Mouse (Mus musculus) G1E-ER4 (cell line): Measurements from ENCODE around the gene Vav1. TPM values are rescaled to one million over a fixed set of nuclear protein-coding genes. Genes with fewer than 3 reads are reported as not detected.

Source experiments
- GATA1 ChIP-seq: IDR thresholded peaks from one replicate; pipeline ENCODE4 v1.8.0; 2012; ENCODE audit warnings: low read length, inconsistent platforms
- polyA plus RNA-seq: library from polyadenylated mRNA; stranded (reverse); fragments of >175 nt; gene quantifications from 2 replicates; pipeline ENCODE4 v1.2.3, GENCODE M21; 2012

Gene Vav1
- polyA plus RNA-seq, 1 experiment, result 39.8 TPM

- no peak for TF ChIP-seq GATA1
These were observed 65.3 kb downstream of the Vav1 start for GRCm38 (mm10) chr17:57344029-57344707.

- TF ChIP-seq GATA1, result no peak
These were observed 68.1 kb downstream of the Vav1 start for GRCm38 (mm10) chr17:57347017-57347416.

- TF ChIP-seq GATA1, result no peak
These were observed 68.9 kb downstream of the Vav1 start for GRCm38 (mm10) chr17:57347781-57348180.

GRCm38 (mm10) chr17:57349067-57349466 is 70.2 kb downstream of the Vav1 start:
- no peak for TF ChIP-seq GATA1

- TF ChIP-seq GATA1, result no peak
These were observed 71.3 kb downstream of the Vav1 start for GRCm38 (mm10) chr17:57350212-57350611.

GRCm38 (mm10) chr17:57351107-57351506 is 72.2 kb downstream of the Vav1 start:
- TF ChIP-seq GATA1, result no peak

GRCm38 (mm10) chr17:57358441-57358840 is 79.5 kb downstream of the Vav1 start, which contains the start of gene Adgre1:
Gene Adgre1 (plus strand): TSS chr17:57358691.
- TF ChIP-seq GATA1, result no peak

GRCm38 (mm10) chr17:57359485-57360241 is 80.8 kb downstream of the Vav1 start:
- TF ChIP-seq GATA1, result no peak

Other genes with a start within 250 kb of the Vav1 start
- 202 and 209 TPM in 2 replicates for gene Khsrp, start 247.6 kb upstream of the Vav1 start, polyA plus RNA-seq
- gene Slc25a41, start 237.4 kb upstream of the Vav1 start, polyA plus RNA-seq, result not detected in 2 replicates
- gene Crb3, start 220.0 kb upstream of the Vav1 start, polyA plus RNA-seq, result 0.12 and 0.19 TPM in 2 replicates
- gene Slc25a23, start 219.2 kb upstream of the Vav1 start, polyA plus RNA-seq, result 22.4 and 24.4 TPM in 2 replicates
- 4.7 and 5.7 TPM in 2 replicates for gene Dennd1c, start 200.6 kb upstream of the Vav1 start, polyA plus RNA-seq
- not detected in 2 replicates for gene Tubb4a, start 191.3 kb upstream of the Vav1 start, polyA plus RNA-seq
- gene Tnfsf9, start 173.8 kb upstream of the Vav1 start, polyA plus RNA-seq, result 1.8 and 2.5 TPM in 2 replicates
- not detected in 2 replicates for gene Cd70, start 129.3 kb upstream of the Vav1 start, polyA plus RNA-seq
- not detected in 2 replicates for gene Tnfsf14, start 84.9 kb upstream of the Vav1 start, polyA plus RNA-seq
- gene C3, start 51.0 kb upstream of the Vav1 start, polyA plus RNA-seq, result not detected in 2 replicates
- gene Gpr108, start 30.7 kb upstream of the Vav1 start, polyA plus RNA-seq, result 15.2 and 17.6 TPM in 2 replicates
- 13.9 and 14.8 TPM in 2 replicates for gene Trip10, start 29.6 kb upstream of the Vav1 start, polyA plus RNA-seq
- gene Adgre1, start 79.6 kb downstream of the Vav1 start, polyA plus RNA-seq, result not detected in 2 replicates